Mouse (Mus musculus) heart, postnatal 0 days (tissue): ENCODE measurements around the gene Il13. TPM values are rescaled to one million over a fixed set of nuclear protein-coding genes. Genes with fewer than 3 reads are reported as not detected.
A peak's percentile ranks its signal among the peaks of the same experiment; 100 is the strongest.

ENCODE experiments used
- ATAC-seq: fragments of 200-750 bp; cut with Nextera tagmentation; 2 replicates; pipeline ENCODE4 v1.8.0; 2017; ENCODE audit warnings: low read depth, moderate number of reproducible peaks, moderate library complexity; ENCODE audit not compliant: insufficient read depth
- DNase-seq: peaks from one replicate; pipeline ENCODE4 v3.0.0-alpha.2; 2016; ENCODE audit warnings: low spot score
- H3K27ac ChIP-seq: fragments of 300-500 bp; sonication (generic); 2 replicates; pipeline ENCODE4 v1.5.1; 2014; ENCODE audit warnings: low read depth, mild to moderate bottlenecking
- H3K27me3 ChIP-seq: fragments of 300-500 bp; sonication (generic); 2 replicates; pipeline ENCODE4 v1.6.1; 2014; ENCODE audit warnings: low read length, mixed read lengths; ENCODE audit not compliant: control insufficient read depth, insufficient read depth
- H3K36me3 ChIP-seq: fragments of 300-500 bp; sonication (generic); replicated peaks from 2 replicates; pipeline ENCODE4 v1.6.1; 2014; ENCODE audit warnings: low read length, mixed read lengths; ENCODE audit not compliant: control insufficient read depth, insufficient read depth
- H3K4me1 ChIP-seq: fragments of 300-500 bp; sonication (generic); 2 replicates; pipeline ENCODE4 v1.6.1; 2014; ENCODE audit warnings: antibody characterized with exemption; ENCODE audit not compliant: control insufficient read depth, insufficient read depth
- H3K4me2 ChIP-seq: fragments of 300-500 bp; sonication (generic); 2 replicates; pipeline ENCODE4 v1.6.1; 2014; ENCODE audit warnings: low read depth, mild to moderate bottlenecking, low read length, moderate library complexity
- H3K4me3 ChIP-seq: fragments of 300-500 bp; sonication (generic); 2 replicates; pipeline ENCODE4 v1.5.1; 2014; ENCODE audit warnings: low read depth, low read length
- H3K9ac ChIP-seq: fragments of 300-500 bp; sonication (generic); replicated peaks from 2 replicates; pipeline ENCODE4 v1.6.1; 2014; ENCODE audit warnings: low read depth, low read length, mixed read lengths
- H3K9me3 ChIP-seq: fragments of 300-500 bp; sonication (generic); replicated peaks from 2 replicates; pipeline ENCODE4 v1.6.1; 2016; ENCODE audit warnings: low read length; ENCODE audit not compliant: control insufficient read depth
- CTCF ChIP-seq: IDR thresholded peaks from 2 replicates; pipeline ENCODE4 v1.5.1; 2016; ENCODE audit warnings: antibody characterized with exemption, control low read depth, low read depth
- EP300 ChIP-seq: IDR thresholded peaks from 2 replicates; pipeline ENCODE4 v1.6.1; 2016; ENCODE audit warnings: antibody characterized with exemption, low read depth
- WGBS: fragments of 180-500 bp; shearing (Covaris S2); extraction: QIAGEN DNeasy Blood & Tissue Kit; methylation state at CpG from one replicate; pipeline ENCODE4 v1.1.7; 2014; 5-methylcytosine and 5-hydroxymethylcytosine counted together
- polyA plus RNA-seq: library from polyadenylated mRNA; unstranded; fragments of >200 nt; fragmentation: Nextera tagmentation; extraction: Ambion mirVana; gene quantifications from 2 replicates; pipeline ENCODE4 v1.2.1, GENCODE M21; 2015
- total RNA-seq: library from RNA; depleted of rRNA; stranded (reverse); fragments of >200 nt; gene quantifications from 2 replicates; pipeline ENCODE4 v1.2.3, GENCODE M21; 2014; ENCODE audit warnings: low replicate concordance

Gene Il13
- total and polyA plus RNA-seq, 2 experiments from 2014 or later: not detected

DNA sequence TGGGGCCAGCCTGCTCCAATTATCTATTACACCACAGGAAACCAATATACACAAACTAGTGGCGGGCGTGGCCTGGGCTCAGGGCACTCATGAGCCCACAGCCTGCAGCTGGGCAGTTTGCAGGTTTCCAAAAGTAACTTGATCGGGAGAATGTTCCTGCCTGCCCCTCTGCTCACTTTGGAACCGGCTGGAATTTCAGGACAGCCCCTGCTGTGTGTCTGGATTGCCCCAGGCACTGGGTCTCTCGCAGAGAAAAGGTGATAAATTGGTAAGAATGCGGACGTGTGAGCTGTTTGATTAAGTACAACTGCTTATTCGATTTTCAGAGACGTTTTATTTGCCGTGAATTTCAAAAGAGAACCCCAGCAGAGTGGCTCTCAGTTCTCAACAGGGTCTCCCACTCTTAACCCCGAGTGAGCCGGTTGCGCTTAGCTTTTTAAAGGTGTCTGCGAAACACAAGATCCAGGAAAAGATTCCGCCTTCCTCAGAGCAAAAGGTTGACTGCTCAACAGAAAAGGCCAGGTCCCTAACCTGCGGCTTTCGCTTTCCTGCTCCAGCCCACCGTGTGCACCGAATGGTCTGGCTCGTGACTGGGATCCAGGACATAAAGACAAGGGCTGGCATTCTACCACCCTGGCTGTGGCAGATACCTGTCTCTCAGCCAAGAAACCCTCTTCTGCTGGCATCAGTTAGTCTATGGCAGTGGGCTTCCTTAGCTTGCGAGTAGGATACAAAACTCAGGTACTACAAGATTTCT, 2.7 kb upstream of the Il13 start:
- H3K27me3 ChIP-seq: peaks cover 31% of the 10 kb centered on the region
- DNase-seq: no peak
- no peaks in the 10 kb centered on the region for H3K9me3 ChIP-seq
- TF ChIP-seq CTCF (no peak), EP300 (no peak)
- 0 out of 2 replicates have a peak, but pooled peaks cover 4% of the 10 kb centered on the region for H3K4me1 ChIP-seq
- no peak for ATAC-seq
- no peak overlapping the region for H3K9ac ChIP-seq
- no peak overlapping the region for H3K4me2 ChIP-seq
- H3K36me3 ChIP-seq: no peaks in the 10 kb centered on the region
- no peak overlapping the region for H3K27ac ChIP-seq
- WGBS: 25% methylated on average over 21 of the region's 21 CpGs
- H3K4me3 ChIP-seq: no peak overlapping the region

GRCm38 (mm10) chr11:53636183-53636646, 1.7 kb upstream of the Il13 start:
- H3K27ac ChIP-seq: no peak overlapping the region
- peaks cover 31% of the 10 kb centered on the region for H3K27me3 ChIP-seq
- TF ChIP-seq CTCF: no peak
- TF ChIP-seq EP300: no peak
- 0 out of 2 replicates have a peak, but pooled peaks cover 4% of the 10 kb centered on the region for H3K4me1 ChIP-seq
- WGBS: 3% methylated on average over 40 of the region's 40 CpGs
- H3K4me2 ChIP-seq: peak overlapping the region; percentile 65
- H3K4me3 ChIP-seq: peak overlapping the region; percentile 43
- no peak overlapping the region for H3K9ac ChIP-seq
- H3K36me3 ChIP-seq: no peaks in the 10 kb centered on the region
- no peaks in the 10 kb centered on the region for H3K9me3 ChIP-seq
- ATAC-seq: no peak
- no peak for DNase-seq

GRCm38 (mm10) chr11:53635590-53636182, 1.2 kb upstream of the Il13 start:
- 55% methylated on average over 9 of the region's 9 CpGs for WGBS

DNA sequence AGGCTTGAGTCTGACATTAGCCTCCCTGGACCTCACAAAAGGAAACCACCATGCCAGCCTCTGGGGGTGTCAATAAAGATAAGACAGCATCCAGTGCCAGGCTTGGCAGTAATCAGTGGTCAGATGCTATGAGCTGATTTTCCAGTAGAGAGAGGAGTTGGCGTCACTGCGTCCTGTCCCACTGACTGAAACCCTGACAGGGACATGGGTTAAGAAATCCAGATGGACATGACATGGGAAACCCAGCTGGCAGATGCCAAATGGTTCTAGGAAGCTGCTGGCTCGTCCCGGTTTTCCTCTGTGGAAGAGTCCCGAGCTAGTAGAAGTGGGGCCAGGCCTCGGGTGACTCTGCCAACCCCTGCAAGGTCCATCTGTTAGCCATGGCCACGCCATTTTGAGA, 858 bp downstream of the Il13 start:
- no peak overlapping the region for H3K4me2 ChIP-seq
- peaks cover 31% of the 10 kb centered on the region for H3K27me3 ChIP-seq
- no peaks in the 10 kb centered on the region for H3K36me3 ChIP-seq
- no peak overlapping the region for H3K27ac ChIP-seq
- H3K9me3 ChIP-seq: no peaks in the 10 kb centered on the region
- no peak for DNase-seq
- no peak for TF ChIP-seq EP300
- no peak for TF ChIP-seq CTCF
- 0 out of 2 replicates have a peak, but pooled peaks cover 4% of the 10 kb centered on the region for H3K4me1 ChIP-seq
- H3K4me3 ChIP-seq: no peak overlapping the region
- no peak for ATAC-seq
- H3K9ac ChIP-seq: no peak overlapping the region
- WGBS: 88% methylated on average over 7 of the region's 7 CpGs

More at GRCm38 (mm10) chr11:53635590-53636182, 1.2 kb upstream of the Il13 start:
- ATAC-seq (no peak), DNase-seq (no peak)
- Histone ChIP-seq H3K4me3 (peak overlapping the region; percentile 43), H3K27ac (no peak overlapping the region), H3K9me3 (no peaks in the 10 kb centered on the region), H3K4me1 (0 out of 2 replicates have a peak, but pooled peaks cover 4% of the 10 kb centered on the region), H3K4me2 (peak overlapping the region; percentile 65), H3K27me3 (peaks cover 31% of the 10 kb centered on the region), H3K9ac (no peak overlapping the region), H3K36me3 (no peaks in the 10 kb centered on the region)
- TF ChIP-seq EP300 (no peak), CTCF (no peak)

- H3K27me3 ChIP-seq: peaks cover 24% of the 10 kb centered on the region
- DNase-seq (no peak), ATAC-seq (no peak)
- H3K9ac ChIP-seq: no peak overlapping the region
- H3K27ac ChIP-seq: no peak overlapping the region
- H3K4me2 ChIP-seq: no peak overlapping the region
- no peaks in the 10 kb centered on the region for H3K9me3 ChIP-seq
- no peaks in the 10 kb centered on the region for H3K36me3 ChIP-seq
- 70% methylated on average over 14 of the region's 14 CpGs for WGBS
- H3K4me3 ChIP-seq: no peak overlapping the region
- TF ChIP-seq CTCF: peak; percentile 54
- no peak for TF ChIP-seq EP300
- H3K4me1 ChIP-seq: 0 out of 2 replicates have a peak, but pooled peaks cover 4% of the 10 kb centered on the region
Observed at GRCm38 (mm10) chr11:53632122-53632733, 2.3 kb downstream of the Il13 start.
